Mouse (Mus musculus) spleen, adult 2 months (tissue): ENCODE data around the gene Itm2b. TPM values are rescaled to one million over a fixed set of nuclear protein-coding genes. Genes with fewer than 3 reads are reported as not detected.

Experiments
- DNase-seq, 2 experiments: peaks; one replicate each; pipeline versions ENCODE4 v3.0.0 to v3.0.0-alpha.2; 2012 to 2021; ENCODE audit warnings: low spot score in 2 of 2, low read depth in 1 of 2
- H3K27ac ChIP-seq: fragments of 200-500 bp; 2 replicates; pipeline ENCODE4 v1.5.1; 2012; ENCODE audit warnings: low read length, inconsistent platforms; ENCODE audit not compliant: insufficient read depth
- H3K27me3 ChIP-seq: fragments of 200-500 bp; 2 replicates; pipeline ENCODE4 v1.6.1; 2012; ENCODE audit warnings: mild to moderate bottlenecking, moderate library complexity, low read length, inconsistent platforms; ENCODE audit not compliant: control insufficient read depth, insufficient read depth
- H3K36me3 ChIP-seq: fragments of 200-500 bp; 2 replicates; pipeline ENCODE4 v1.6.1; 2012; ENCODE audit warnings: mild to moderate bottlenecking, low read length, inconsistent platforms; ENCODE audit not compliant: control insufficient read depth, insufficient read depth
- H3K4me1 ChIP-seq: fragments of 200-500 bp; 2 replicates; pipeline ENCODE4 v1.6.1; 2011; ENCODE audit warnings: inconsistent platforms; ENCODE audit not compliant: control insufficient read depth, insufficient read depth, insufficient read length
- H3K4me3 ChIP-seq: fragments of 200-500 bp; 2 replicates; pipeline ENCODE4 v1.5.1; 2011; ENCODE audit warnings: mild to moderate bottlenecking, inconsistent platforms; ENCODE audit not compliant: insufficient read depth, insufficient read length; ENCODE audit errors: extremely low read depth
- CTCF ChIP-seq: fragments of 200-500 bp; IDR thresholded peaks from 2 replicates; pipeline ENCODE4 v1.5.1; 2011; ENCODE audit warnings: mild to moderate bottlenecking, inconsistent platforms; ENCODE audit not compliant: insufficient read depth, insufficient read length, insufficient replicate concordance; ENCODE audit errors: extremely low read depth
- POLR2A ChIP-seq: fragments of 200-500 bp; IDR thresholded peaks from 2 replicates; pipeline ENCODE4 v1.6.1; 2011; ENCODE audit warnings: low read depth, low read length, inconsistent platforms
- WGBS: fragments of 180-500 bp; shearing (Covaris S2); methylation state at CpG from one replicate; pipeline ENCODE4 v1.1.7; 2018; 5-methylcytosine and 5-hydroxymethylcytosine counted together
- polyA plus RNA-seq: library from polyadenylated mRNA; depleted of rRNA; stranded (reverse); fragments of >200 nt; gene quantifications from 2 replicates; pipeline ENCODE4 v1.2.3, GENCODE M21; 2012

Itm2b gene
- polyA plus RNA-seq, 1 experiment = 567 TPM

GRCm38 (mm10) chr14:73325456-73326381 lies 59.4 kb downstream of the Itm2b start, which contains the start of gene Rb1:
TSS of gene Rb1 (minus strand) at chr14:73325822.
- peak within 1 kb of the TSS; percentile 74 for H3K4me3 ChIP-seq
- peaks cover 1% of the 10 kb centered on the region; the same call in 1 of the 2 replicates for H3K36me3 ChIP-seq
- H3K4me1 ChIP-seq = no peaks in the 10 kb centered on the region
- peak in 1 of 2 experiments; percentile 79 for DNase-seq
- H3K27me3 ChIP-seq = no peaks in the 10 kb centered on the region
- TF ChIP-seq CTCF (no peak), POLR2A (peak; percentile 27; the same call in 1 of the 2 replicates)
- peak within 1 kb of the TSS; percentile 88 for H3K27ac ChIP-seq
- WGBS = under 1% methylated on average over 117 of the region's 135 CpGs

GRCm38 (mm10) chr14:73324634-73325455 lies 60.2 kb downstream of the Itm2b start:
- H3K4me1 ChIP-seq = no peaks in the 10 kb centered on the region
- peak overlapping the region; percentile 88 for H3K27ac ChIP-seq
- H3K36me3 ChIP-seq = peaks cover 1% of the 10 kb centered on the region; the same call in 1 of the 2 replicates
- 1% methylated on average over 55 of the region's 55 CpGs for WGBS
- H3K27me3 ChIP-seq = no peaks in the 10 kb centered on the region
- TF ChIP-seq POLR2A (no peak), CTCF (no peak)
- peak overlapping the region; percentile 74 for H3K4me3 ChIP-seq
- peak in 1 of 2 experiments; percentile 40 for DNase-seq

- no peak for TF ChIP-seq CTCF
- no peak for TF ChIP-seq POLR2A
These were observed 61.1 kb downstream of the Itm2b start for GRCm38 (mm10) chr14:73323965-73324364.

GRCm38 (mm10) chr14:73322142-73322541 lies 62.9 kb downstream of the Itm2b start:
- TF ChIP-seq POLR2A (no peak), CTCF (no peak)
- H3K4me3 ChIP-seq = no peak overlapping the region
- no peaks in the 10 kb centered on the region for H3K27me3 ChIP-seq
- 80% methylated on average over 3 of the region's 3 CpGs for WGBS
- H3K4me1 ChIP-seq = no peaks in the 10 kb centered on the region
- no peak for DNase-seq
- H3K36me3 ChIP-seq = peaks cover 4% of the 10 kb centered on the region
- no peak overlapping the region for H3K27ac ChIP-seq

More at GRCm38 (mm10) chr14:73323965-73324364, 61.1 kb downstream of the Itm2b start:
- H3K4me1 ChIP-seq = no peaks in the 10 kb centered on the region
- H3K27ac ChIP-seq = no peak overlapping the region
- H3K4me3 ChIP-seq = no peak overlapping the region; the same call in 1 of the 2 replicates
- DNase-seq = no peak
- 80% methylated on average over 2 of the region's 2 CpGs for WGBS
- peaks cover 2% of the 10 kb centered on the region for H3K36me3 ChIP-seq
- H3K27me3 ChIP-seq = no peaks in the 10 kb centered on the region

- H3K4me3 ChIP-seq = no peak overlapping the region
- no peaks in the 10 kb centered on the region; the same call in 1 of the 2 replicates for H3K4me1 ChIP-seq
- no peak overlapping the region for H3K27ac ChIP-seq
- no peak for DNase-seq
- no peaks in the 10 kb centered on the region for H3K27me3 ChIP-seq
- peaks cover 6% of the 10 kb centered on the region for H3K36me3 ChIP-seq
- no peak for TF ChIP-seq CTCF
- TF ChIP-seq POLR2A = no peak
These were observed 68.2 kb downstream of the Itm2b start for GRCm38 (mm10) chr14:73316933-73317332.

- no peaks in the 10 kb centered on the region; the same call in 1 of the 2 replicates for H3K4me1 ChIP-seq
- no peak for TF ChIP-seq POLR2A
- no peak for TF ChIP-seq CTCF
- H3K4me3 ChIP-seq = no peak overlapping the region
- peaks cover 3% of the 10 kb centered on the region for H3K36me3 ChIP-seq
- H3K27me3 ChIP-seq = no peaks in the 10 kb centered on the region
- no peak for DNase-seq
- H3K27ac ChIP-seq = no peak overlapping the region
- 89% methylated on average over 4 of the region's 4 CpGs for WGBS
These were observed 71.2 kb downstream of the Itm2b start for GRCm38 (mm10) chr14:73313864-73314263.
